ENCODE assay signal across 11 mouse cellular contexts in the genomic region with DNA sequence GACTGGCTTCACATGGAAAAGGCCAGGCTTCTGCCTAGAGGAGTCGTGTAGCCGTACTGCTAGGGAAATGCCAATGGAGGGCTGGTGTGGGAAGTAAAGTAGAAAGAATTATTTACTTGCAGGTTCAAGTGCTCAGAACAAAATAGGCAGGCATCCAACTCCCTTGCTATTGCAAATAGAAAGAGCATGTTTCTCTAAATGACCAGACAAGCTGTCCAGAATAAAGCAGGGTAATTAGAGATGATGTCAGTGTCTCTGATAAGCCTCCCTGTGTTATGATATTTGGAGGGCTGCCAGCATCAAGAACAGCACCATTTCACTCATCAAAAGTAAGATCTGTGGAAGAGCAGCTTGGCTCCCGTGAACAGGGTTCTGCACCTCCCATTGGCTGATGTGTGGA.
DNase-seq lines count a peak whose midpoint lies in the region; ATAC-seq and TF ChIP-seq lines count a peak whose summit lies in the region.
"Had no signal": no experiment of that assay in that cellular context is flagged by ENCODE, and none has a peak within 500 bp of the region (broad histone marks: within the 10 kb centered on the region; RNA-seq: fewer than 3 reads in every experiment).

No protein-coding gene starts in this region.

- H3K27ac ChIP-seq in heart, embryonic 11.5 days (ENCODE audit: low read depth, low read length), result no peak overlapping the region
- no peak overlapping the region for H3K27ac ChIP-seq in midbrain, embryonic 11.5 days (ENCODE audit: low read depth, low read length)
- no peak overlapping the region for H3K27ac ChIP-seq in midbrain, embryonic 10.5 days (replicated peaks)
- no peak overlapping the region for H3K27ac ChIP-seq in stomach, postnatal 0 days (replicated peaks)
- H3K27ac ChIP-seq in intestine, postnatal 0 days (ENCODE audit: low read depth, low read length), result no peak overlapping the region
- H3K27ac ChIP-seq: limb, embryonic 15.5 days; stomach, embryonic 15.5 days had no signal

- H3K27me3 ChIP-seq in heart, embryonic 11.5 days (ENCODE audit: control insufficient read depth, insufficient read depth, low read length), result no peaks in the 10 kb centered on the region
- H3K27me3 ChIP-seq in midbrain, embryonic 11.5 days (ENCODE audit: control insufficient read depth, insufficient read depth, low read length), result no peaks in the 10 kb centered on the region
- H3K27me3 ChIP-seq in midbrain, embryonic 10.5 days (ENCODE audit: low read depth, poor library complexity, severe bottlenecking), result no peaks in the 10 kb centered on the region
- no peaks in the 10 kb centered on the region for H3K27me3 ChIP-seq in stomach, postnatal 0 days (ENCODE audit: control insufficient read depth, insufficient read depth, low read length)
- no peaks in the 10 kb centered on the region for H3K27me3 ChIP-seq in intestine, postnatal 0 days (replicated peaks; ENCODE audit: control insufficient read depth, insufficient read depth, low read length)
- H3K27me3 ChIP-seq: limb, embryonic 15.5 days; stomach, embryonic 15.5 days had no signal

- no peak overlapping the region for H3K4me2 ChIP-seq in heart, embryonic 11.5 days
- H3K4me2 ChIP-seq in midbrain, embryonic 11.5 days, result no peak overlapping the region
- no peak overlapping the region for H3K4me2 ChIP-seq in stomach, postnatal 0 days (replicated peaks; ENCODE audit: low read depth)
- no peak overlapping the region for H3K4me2 ChIP-seq in intestine, postnatal 0 days (replicated peaks; ENCODE audit: low read depth)
- H3K4me2 ChIP-seq: limb, embryonic 15.5 days; stomach, embryonic 15.5 days had no signal

- no peak for TF ChIP-seq EP300 in stomach, postnatal 0 days (optimal IDR thresholded peaks at IDR 0.05)

- no peak overlapping the region for H3K9ac ChIP-seq in heart, embryonic 11.5 days (ENCODE audit: low read depth, low read length)
- no peak overlapping the region for H3K9ac ChIP-seq in midbrain, embryonic 11.5 days (ENCODE audit: low read length)
- H3K9ac ChIP-seq in stomach, postnatal 0 days (ENCODE audit: low read length), result no peak overlapping the region
- H3K9ac ChIP-seq in intestine, postnatal 0 days (ENCODE audit: low read depth, low read length), result no peak overlapping the region
- H3K9ac ChIP-seq: limb, embryonic 15.5 days; stomach, embryonic 15.5 days had no signal

- no peaks in the 10 kb centered on the region for H3K9me3 ChIP-seq in heart, embryonic 11.5 days (replicated peaks; ENCODE audit: control insufficient read depth, low read length)
- no peaks in the 10 kb centered on the region for H3K9me3 ChIP-seq in midbrain, embryonic 11.5 days (ENCODE audit: control insufficient read depth, low read length)
- no peaks in the 10 kb centered on the region for H3K9me3 ChIP-seq in midbrain, embryonic 10.5 days (replicated peaks)
- no peaks in the 10 kb centered on the region for H3K9me3 ChIP-seq in stomach, postnatal 0 days (ENCODE audit: control insufficient read depth, low read length)
- no peaks in the 10 kb centered on the region for H3K9me3 ChIP-seq in intestine, postnatal 0 days (ENCODE audit: control insufficient read depth)
- H3K9me3 ChIP-seq: limb, embryonic 15.5 days; stomach, embryonic 15.5 days had no signal

- DNase-seq in heart, adult 18-20 months, result peak; percentile 26 to 27
- DNase-seq in midbrain, embryonic 11.5 days (ENCODE audit: low spot score, missing footprints), result peak; percentile 41
- no peak for DNase-seq in midbrain, embryonic 10.5 days (ENCODE audit: low spot score)
- DNase-seq in lung, adult 2 months, result peak; percentile 23
- no peak for DNase-seq in stomach, postnatal 0 days (ENCODE audit: low spot score)
- DNase-seq: adrenal gland, postnatal 14 days; thymus, postnatal 4 days had no signal

- H3K4me3 ChIP-seq in heart, embryonic 11.5 days (ENCODE audit: low read depth, low read length), result no peak overlapping the region
- H3K4me3 ChIP-seq in midbrain, embryonic 11.5 days (ENCODE audit: low read depth, low read length), result no peak overlapping the region
- no peak overlapping the region for H3K4me3 ChIP-seq in midbrain, embryonic 10.5 days
- no peak overlapping the region for H3K4me3 ChIP-seq in lung, adult 2 months (replicated peaks; ENCODE audit: extremely low read depth, low read depth, low read length)
- H3K4me3 ChIP-seq in stomach, postnatal 0 days (ENCODE audit: low read depth, low read length), result no peak overlapping the region
- H3K4me3 ChIP-seq in intestine, postnatal 0 days (ENCODE audit: low read depth, low read length), result no peak overlapping the region
- H3K4me3 ChIP-seq: limb, embryonic 15.5 days; stomach, embryonic 15.5 days had no signal

- 59% methylated on average over 3 of the region's 3 CpGs for WGBS in heart, embryonic 11.5 days (ENCODE audit: insufficient replicate concordance)
- 87% methylated on average over 3 of the region's 3 CpGs for WGBS in midbrain, embryonic 11.5 days
- 86% methylated on average over 3 of the region's 3 CpGs for WGBS in midbrain, embryonic 10.5 days
- 23% methylated on average over 3 of the region's 3 CpGs for WGBS in lung, adult 2 months
- 38% methylated on average over 3 of the region's 3 CpGs for WGBS in stomach, postnatal 0 days
- 43% methylated on average over 3 of the region's 3 CpGs for WGBS in intestine, postnatal 0 days

- no peak for ATAC-seq in heart, embryonic 11.5 days (replicated peaks; ENCODE audit: insufficient number of reproducible peaks, low FRiP score, low TSS enrichment)
- ATAC-seq in midbrain, embryonic 11.5 days (ENCODE audit: low FRiP score), result no peak
- no peak for ATAC-seq in stomach, postnatal 0 days (ENCODE audit: low FRiP score, low TSS enrichment)
- no peak for ATAC-seq in intestine, postnatal 0 days

- H3K4me1 ChIP-seq in heart, embryonic 11.5 days (ENCODE audit: control insufficient read depth, insufficient read depth, low read length), result no peaks in the 10 kb centered on the region
- H3K4me1 ChIP-seq in midbrain, embryonic 11.5 days (ENCODE audit: control insufficient read depth, insufficient read depth, low read length), result no peaks in the 10 kb centered on the region
- H3K4me1 ChIP-seq in midbrain, embryonic 10.5 days, result no peaks in the 10 kb centered on the region
- H3K4me1 ChIP-seq in lung, adult 2 months (ENCODE audit: control insufficient read depth, insufficient read depth, low read length), result peaks cover 5% of the 10 kb centered on the region
- H3K4me1 ChIP-seq in stomach, postnatal 0 days (replicated peaks; ENCODE audit: control insufficient read depth, insufficient read depth), result no peaks in the 10 kb centered on the region
- no peaks in the 10 kb centered on the region for H3K4me1 ChIP-seq in intestine, postnatal 0 days (replicated peaks; ENCODE audit: control insufficient read depth, insufficient read depth, low read length)
- H3K4me1 ChIP-seq: limb, embryonic 15.5 days; stomach, embryonic 15.5 days had no signal

- no peak for TF ChIP-seq POLR2A in lung, adult 2 months (IDR thresholded peaks at IDR 0.05; ENCODE audit: borderline replicate concordance, extremely low read depth, low read depth, low read length)

- H3K36me3 ChIP-seq in heart, embryonic 11.5 days (ENCODE audit: control insufficient read depth, insufficient read depth, low read length), result no peaks in the 10 kb centered on the region
- no peaks in the 10 kb centered on the region for H3K36me3 ChIP-seq in midbrain, embryonic 11.5 days (ENCODE audit: control insufficient read depth, insufficient read depth, low read length)
- no peaks in the 10 kb centered on the region for H3K36me3 ChIP-seq in midbrain, embryonic 10.5 days
- no peaks in the 10 kb centered on the region for H3K36me3 ChIP-seq in stomach, postnatal 0 days (ENCODE audit: control insufficient read depth, insufficient read depth, low read length)
- H3K36me3 ChIP-seq in intestine, postnatal 0 days (ENCODE audit: control insufficient read depth, insufficient read depth), result no peaks in the 10 kb centered on the region
- H3K36me3 ChIP-seq: limb, embryonic 15.5 days; stomach, embryonic 15.5 days had no signal

- no peak for TF ChIP-seq CTCF in lung, adult 2 months (IDR thresholded peaks at IDR 0.05; ENCODE audit: insufficient read depth, low read length)
- no peak for TF ChIP-seq CTCF in stomach, postnatal 0 days (IDR thresholded peaks at IDR 0.05; ENCODE audit: low read depth)
- no peak for TF ChIP-seq CTCF in intestine, postnatal 0 days (IDR thresholded peaks at IDR 0.05; ENCODE audit: low read depth)

Comparison
In these comparisons a context has a peak if more than half of its experiments do, and no peak if none do; other contexts are left out.
1. DNase-seq: peak in heart, adult 18-20 months (2 of 2), midbrain, embryonic 11.5 days (single experiment) and lung, adult 2 months (single experiment); none in midbrain, embryonic 10.5 days (single experiment) and stomach, postnatal 0 days (single experiment).